In genomic region chr3:108241243-108241839, GRCm38 (mm10) we compare ENCODE assay signal across 15 mouse cellular contexts. TPM values are rescaled to one million over a fixed set of nuclear protein-coding genes. Genes with fewer than 3 reads are reported as not detected.
"Had no signal": no experiment of that assay in that cellular context is flagged by ENCODE, and none has a peak within 500 bp of the region (broad histone marks: within the 10 kb centered on the region; RNA-seq: fewer than 3 reads in every experiment).

No protein-coding gene starts in this region.

- DNase-seq: lung, adult 18-20 months; lung, embryonic 14.5 days; lung, postnatal 10 days; lung, postnatal 4 days; midbrain, embryonic 14.5 days; retina, postnatal 1 day; right cerebral cortex, adult 18-20 months; right cerebral cortex, postnatal 25 days; right cerebral cortex, postnatal 4 days; spleen, adult 18-20 months; thymus, adult 2 months; thymus, postnatal 25 days; thymus, postnatal 4 days had no signal

RNA-seq across cellular contexts. Expression of gene Sypl2, which starts 14.9 kb away (rescaled TPM):
- total RNA-seq: megakaryocyte, adult 5-6 weeks; megakaryocyte-erythroid progenitor cell, adult 5-6 weeks had no signal
